Mouse (Mus musculus) heart, postnatal 14 days (tissue): ENCODE measurements at regions not wholly inside any gene's neighbourhood (a gene's known extent, or its start where the extent isn't known, plus 50 kb on each side); places are given as distances from the start of the nearest gene placed in this dataset.
A peak's percentile ranks its signal among the peaks of the same experiment; 100 is the strongest.
"Not testable (repeated sequence)": the region's sequence is repeated elsewhere in the genome, so short reads cannot be mapped to it uniquely, and the experiment has no call there.

Experiments
- DNase-seq, 2 experiments: peaks; one replicate each; pipeline ENCODE4 v3.0.0; 2021 to 2022
- intact Hi-C: fragments of 180-260 bp; cut with DNase I; formaldehyde crosslinking; loops from one replicate; pipeline ENCODE4 v1.15.1; 2025

DNA sequence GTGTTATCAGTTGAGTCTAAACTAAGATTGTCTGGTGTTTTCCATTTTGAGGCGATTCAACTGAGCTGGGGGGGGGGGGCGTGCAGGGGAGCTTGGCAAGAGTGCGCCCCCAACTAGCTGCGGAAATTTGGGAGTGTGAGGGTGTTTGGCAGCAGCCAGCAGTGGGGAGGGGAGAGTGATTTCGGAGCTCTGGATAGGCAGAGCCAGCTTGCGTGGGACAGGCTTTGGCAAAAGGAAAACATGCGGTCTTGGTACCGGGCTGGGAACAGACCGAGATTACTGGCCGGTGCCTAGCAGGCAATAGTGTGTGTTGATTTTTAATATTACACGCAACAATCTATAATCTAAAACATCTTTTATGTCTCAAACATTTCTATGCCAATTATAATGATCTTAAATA, 199.4 kb upstream of the Cdk6 start:
- intact Hi-C loops = loop anchor here (10.0 kb wide), 1 partner anchor 53 kb away; no protein-coding TSS in a partner anchor

DNA sequence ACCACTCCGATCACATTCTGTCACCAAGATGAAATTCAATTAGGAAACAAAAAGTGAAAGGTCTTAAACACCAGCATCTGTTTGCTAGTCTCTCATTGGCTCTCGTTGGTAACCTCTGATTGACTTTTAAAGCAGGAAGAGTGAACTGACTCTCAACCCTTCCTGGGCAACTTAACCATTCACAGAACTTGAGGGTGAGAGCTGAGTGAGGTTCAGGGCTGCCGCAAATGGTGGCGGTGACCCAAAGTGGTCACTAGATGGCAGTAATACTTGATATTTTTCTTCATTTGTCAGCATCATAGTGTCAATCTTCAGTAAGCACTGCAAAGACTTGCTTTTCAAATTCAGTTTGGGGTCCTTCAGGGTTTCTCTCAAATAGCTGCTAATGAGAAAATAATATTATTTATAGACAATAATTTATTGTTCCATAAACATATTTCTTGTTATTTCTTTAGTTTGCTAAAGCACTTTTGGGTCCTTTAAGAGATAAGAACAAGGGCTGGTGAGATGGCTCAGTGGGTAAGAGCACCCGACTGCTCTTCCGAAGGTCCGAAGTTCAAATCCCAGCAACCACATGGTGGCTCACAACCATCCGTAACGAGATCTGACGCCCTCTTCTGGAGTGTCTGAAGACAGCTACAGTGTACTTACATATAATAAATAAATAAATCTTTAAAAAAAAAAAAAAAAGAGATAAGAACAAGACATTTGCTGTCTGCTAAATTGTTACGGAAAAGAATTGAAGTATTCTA, 194.6 kb upstream of the Cdk6 start:
- intact Hi-C loops = loop anchor here (1.0 to 10.0 kb wide), 2 partner anchors 48 to 371 kb away; no protein-coding TSS in a partner anchor
- DNase-seq = peak; percentile 18 to 45

More for the DNA sequence above, 199.4 kb upstream of the Cdk6 start:
- not testable (repeated sequence) for DNase-seq

DNA sequence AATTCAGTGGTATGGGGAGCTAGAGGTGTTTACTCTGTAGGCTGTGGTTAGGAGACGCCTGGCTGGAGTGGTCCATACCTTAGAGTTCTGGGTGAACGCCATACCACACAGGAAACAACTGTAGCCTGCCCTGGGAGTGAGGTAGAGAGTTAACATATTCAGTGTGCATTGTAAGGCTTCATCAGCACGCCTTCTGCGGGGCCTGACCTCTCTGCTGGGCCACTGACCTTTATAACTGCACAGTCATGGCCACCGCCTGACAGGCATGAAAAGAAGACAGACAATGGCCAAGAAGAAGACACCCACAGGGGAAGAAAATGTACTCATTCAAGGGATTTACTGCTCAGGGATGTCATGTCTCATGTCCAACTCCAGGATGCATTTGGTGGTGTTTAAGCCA, 191.4 kb upstream of the Cdk6 start:
- intact Hi-C loops = loop anchor here (5.0 to 10.0 kb wide), 2 partner anchors 45 to 192 kb away; partner anchors contain the start of gene Cdk6
- not testable (repeated sequence) for DNase-seq

DNA sequence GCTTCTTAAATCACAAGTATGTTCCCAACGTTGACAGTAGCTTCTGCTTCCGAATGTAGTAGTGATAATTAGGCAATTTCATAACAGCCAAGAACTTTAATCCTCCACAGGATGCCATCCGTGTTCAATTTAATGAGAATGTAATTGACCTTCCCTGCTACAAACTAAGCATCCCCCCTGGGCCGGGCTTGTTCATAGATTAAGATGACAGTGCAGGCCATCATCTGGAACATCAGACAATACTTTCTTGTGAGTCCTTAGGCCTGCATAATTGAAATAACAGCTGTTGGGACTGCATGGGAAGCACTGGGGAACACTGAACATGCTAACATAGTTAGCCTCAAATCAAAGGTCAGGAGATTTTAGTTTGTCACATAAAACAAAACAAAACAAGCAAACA, 190.5 kb upstream of the Cdk6 start:
- not testable (repeated sequence) for DNase-seq
- intact Hi-C loops = loop anchor here (5.0 kb wide), 1 partner anchor 192 kb away; the partner anchor contains the start of gene Cdk6

DNA sequence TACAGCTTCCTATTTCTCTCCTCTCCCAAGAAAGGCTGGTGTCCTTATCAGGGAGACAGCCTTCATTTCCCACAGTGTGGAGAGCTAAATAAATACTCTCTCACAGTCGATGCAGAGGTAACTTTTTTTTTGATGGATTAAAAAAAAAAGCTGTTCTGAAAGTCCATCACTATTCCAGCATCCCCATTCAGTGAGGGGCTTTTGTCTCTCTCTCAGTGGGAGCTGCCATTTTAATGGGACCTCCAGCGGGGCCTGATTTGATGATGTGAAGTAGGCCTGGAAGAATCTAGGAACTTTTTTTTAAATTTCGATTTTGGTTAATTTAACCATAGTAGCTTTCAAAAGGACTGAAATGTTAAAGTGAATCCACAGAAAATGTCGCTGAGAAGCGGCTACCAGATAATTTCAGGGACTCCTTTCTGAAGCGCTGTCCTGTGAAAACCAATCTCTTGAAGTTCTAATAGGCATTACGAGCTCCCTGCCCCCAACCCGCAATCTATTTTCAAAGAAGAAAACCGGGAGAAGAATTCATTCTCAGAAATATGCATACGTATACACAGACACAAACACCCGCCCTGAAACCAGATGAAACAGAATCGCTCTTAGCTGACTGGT, 189.6 kb upstream of the Cdk6 start:
- DNase-seq = not testable (repeated sequence)
- intact Hi-C loops = loop anchor here (5.0 kb wide), 1 partner anchor 191 kb away; the partner anchor contains the start of gene Cdk6

DNA sequence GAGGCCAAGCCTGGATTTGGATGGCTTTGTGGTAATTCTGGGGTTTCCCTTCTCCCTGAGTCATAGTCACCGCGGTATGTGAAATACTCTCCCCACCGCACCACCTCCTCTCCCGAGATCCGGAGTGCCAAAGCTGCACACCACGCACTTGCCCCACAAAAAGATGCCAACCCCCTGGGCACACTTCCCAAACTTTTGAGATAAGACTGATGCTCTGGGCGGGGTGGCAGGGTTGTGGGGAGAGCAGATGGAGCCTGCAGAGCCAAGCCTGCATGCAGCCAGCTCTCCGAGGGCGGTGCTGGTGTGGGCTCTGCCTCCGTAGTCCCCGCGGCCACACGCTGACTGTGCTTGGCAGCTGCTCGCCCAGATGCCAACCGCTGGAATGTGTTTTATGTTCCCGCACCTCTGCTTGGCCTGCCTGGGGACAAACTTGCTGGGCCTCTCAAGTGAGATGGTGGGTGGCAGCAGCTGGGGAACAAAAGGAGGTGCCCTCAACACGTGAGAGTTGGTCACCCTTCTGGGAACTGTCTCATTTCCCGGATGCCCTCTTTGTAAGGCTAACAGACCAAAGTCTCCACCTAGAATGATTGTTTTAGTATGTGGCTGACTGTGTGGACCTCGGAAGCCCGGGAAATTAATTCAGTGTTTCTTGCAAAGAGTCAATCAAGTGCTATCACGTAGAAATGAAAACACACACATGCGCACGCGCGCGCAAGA, 189.0 kb upstream of the Cdk6 start:
- intact Hi-C loops = loop anchor here (5.0 kb wide), 1 partner anchor 190 kb away; the partner anchor contains the start of gene Cdk6
- DNase-seq = peak; percentile 62 to 76

DNA sequence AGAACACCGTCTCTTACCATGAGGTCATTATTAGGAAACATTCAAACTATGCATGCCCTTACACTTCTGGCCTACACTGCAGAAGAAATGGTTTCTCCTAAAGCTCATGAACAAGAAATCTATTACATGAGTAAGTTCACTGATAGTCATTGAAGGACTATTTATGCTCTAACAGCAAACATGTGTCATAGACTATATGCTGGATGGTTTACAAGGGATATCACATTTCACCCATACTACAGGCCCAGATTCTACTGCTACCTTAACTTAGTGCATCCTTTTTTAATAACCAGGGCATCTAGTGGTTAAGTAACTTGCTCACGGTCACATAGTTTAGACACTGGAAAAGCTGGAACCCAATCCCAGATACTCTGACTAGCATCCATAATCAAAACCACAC, 175.8 kb upstream of the Cdk6 start:
- DNase-seq, intact Hi-C loops: not testable (repeated sequence)

DNA sequence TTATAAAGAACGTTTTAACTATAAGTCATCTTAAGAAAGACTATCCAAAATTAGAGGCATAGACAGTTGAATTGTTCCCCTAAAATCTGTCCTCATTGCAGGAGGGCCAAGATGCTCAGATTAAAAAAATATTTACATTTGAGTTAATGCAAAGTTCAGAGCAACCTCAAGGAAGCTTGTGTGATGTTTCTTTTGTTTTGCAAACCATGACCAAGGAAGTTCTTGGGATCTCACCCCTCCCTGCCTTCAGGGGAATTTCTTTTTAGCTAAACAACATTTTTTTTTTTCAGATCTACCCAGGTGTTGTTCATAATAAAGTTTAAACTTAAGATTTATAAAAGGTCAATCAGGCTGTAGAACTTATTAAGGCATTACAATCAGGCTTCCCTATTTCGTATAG, 174.8 kb upstream of the Cdk6 start:
- DNase-seq, intact Hi-C loops: not testable (repeated sequence)

DNA sequence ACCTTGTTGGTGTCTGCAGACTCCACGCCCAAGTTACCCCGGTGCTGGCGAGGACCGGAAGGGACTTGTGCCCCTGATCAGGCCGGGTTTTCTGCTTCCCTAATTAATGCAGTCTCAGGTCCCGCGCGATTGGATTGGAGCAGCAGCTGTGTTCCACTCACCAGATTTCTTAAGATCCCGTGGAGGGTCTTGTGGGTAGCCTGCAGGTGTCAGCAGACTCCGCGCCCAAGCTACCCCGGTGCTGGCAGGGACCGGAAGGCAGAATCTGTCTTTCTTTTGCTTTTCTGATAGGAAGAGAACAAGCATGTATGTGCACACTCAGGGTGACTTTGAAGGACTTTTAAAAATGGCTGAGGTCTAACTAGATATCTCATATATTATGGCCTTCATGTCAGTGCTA, 147.7 kb upstream of the Cdk6 start:
- not testable (repeated sequence) for DNase-seq
- intact Hi-C loops = loop anchor here (10.0 kb wide), 1 partner anchor 49 kb away; no protein-coding TSS in a partner anchor

DNA sequence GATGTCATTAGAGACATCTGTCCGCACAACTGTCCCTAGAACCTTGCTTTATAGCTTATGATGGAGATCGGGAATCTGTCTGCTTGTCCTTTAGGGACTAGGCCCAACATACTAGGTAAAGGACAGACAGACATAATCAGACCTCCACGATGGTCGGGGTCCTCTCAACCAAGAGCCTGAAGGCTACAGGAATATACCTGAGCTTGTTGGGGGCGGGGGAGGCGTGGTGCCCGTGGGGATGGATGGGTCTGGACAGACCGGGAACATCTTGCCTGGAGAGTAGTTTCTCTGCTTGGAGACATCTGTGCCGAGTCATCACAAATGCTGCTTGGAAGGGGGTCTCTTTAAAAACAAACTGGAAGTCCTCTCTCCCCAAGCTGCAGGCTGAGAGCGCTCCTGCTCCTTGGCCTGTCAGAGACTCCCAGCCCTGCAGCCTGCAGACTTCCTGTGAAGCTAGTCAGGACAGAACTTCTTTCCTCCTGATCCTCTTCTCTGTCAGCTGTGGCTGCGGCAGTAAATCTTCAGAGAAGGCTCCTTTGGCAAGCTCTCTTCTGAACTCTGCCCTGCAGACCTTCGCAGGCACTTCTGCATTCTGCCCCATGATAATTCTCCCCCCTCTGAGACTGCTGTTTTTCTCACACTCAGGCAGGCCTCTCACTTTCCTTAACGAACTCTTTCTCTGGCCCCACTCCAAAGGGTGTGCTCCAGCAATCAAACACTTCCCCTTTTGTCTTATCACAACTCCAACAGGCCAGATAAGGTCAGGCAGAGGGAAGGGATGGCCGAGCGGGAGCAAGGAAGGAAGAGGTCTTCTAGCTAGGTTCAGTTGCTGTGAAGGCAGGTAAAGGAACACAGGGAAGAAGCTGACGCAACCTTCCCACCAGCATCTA, 143.1 kb upstream of the Cdk6 start:
- peak; percentile 50 to 57 for DNase-seq
- intact Hi-C loops = loop anchor here (10.0 kb wide), 1 partner anchor 53 kb away; no protein-coding TSS in a partner anchor

DNA sequence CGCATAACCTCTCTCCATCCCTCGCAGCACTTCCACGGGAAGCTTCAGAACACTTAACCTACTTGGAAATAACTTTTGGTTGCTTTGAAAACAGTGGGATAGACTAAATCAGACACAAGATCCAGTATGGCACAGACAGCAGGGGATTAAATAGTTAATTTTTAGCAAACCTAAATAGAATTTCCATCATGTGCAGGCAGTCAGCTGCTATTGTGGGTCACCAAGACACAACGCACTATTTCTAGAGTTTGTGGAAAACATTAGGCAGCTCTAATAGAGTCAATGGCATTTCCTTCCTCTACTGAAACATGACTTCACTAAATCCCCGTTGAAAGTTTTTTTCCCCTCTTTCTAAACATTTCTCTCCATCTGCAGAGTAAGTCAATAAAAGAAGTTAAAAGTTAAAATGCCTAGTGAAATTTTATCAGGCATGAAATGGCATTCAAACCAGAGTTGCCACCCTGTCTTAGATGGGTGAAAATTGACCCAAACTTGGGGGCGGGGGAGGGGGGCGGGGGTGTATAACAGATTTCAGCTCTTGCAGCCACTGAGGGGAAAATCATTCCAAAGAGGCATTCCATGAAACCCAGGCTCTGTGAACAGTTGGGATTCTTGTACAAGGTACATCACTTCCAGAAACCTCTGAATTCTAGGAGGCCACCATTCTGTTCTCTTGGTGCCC, 142.3 kb upstream of the Cdk6 start:
- intact Hi-C loops = loop anchor here (10.0 kb wide), 1 partner anchor 54 kb away; no protein-coding TSS in a partner anchor
- not testable (repeated sequence) for DNase-seq

DNA sequence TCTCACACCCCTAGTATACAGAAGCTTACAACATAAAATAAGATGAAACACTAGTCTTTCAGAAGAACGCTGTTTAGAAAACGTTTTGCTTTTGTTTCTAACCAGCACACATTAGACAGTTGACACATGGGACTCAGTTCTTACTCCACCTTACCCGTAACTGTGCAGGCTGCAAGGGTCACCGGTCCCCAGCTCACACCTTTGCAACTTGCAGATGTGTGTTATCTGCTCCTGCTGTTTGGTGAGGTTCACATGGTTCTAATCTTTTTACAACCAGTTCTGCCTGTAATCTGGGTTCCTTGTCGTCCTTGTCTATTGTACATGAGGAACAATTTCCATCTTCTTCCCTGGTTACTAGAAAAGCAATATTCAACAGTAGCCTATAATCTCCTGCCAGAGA, 135.1 kb upstream of the Cdk6 start:
- DNase-seq, intact Hi-C loops: not testable (repeated sequence)

DNA sequence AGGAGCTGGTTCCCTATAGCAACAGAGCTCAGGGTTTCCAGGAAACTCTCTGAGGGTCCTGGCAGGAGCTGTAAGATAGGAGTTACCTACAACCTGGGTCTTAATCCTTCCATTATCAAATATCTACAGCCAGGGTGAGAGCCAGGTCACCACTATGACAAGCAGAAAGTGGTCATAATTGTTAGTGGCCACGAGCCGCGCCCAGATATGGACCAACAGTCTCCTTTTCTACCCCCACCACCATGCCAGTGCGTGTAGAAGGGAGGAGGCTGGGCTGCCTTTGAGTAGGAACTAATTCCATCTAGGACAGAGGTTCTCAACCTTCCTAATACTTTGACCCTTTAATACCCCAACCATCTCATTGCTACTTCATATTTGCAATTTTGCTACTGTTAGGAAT, 133.0 kb upstream of the Cdk6 start:
- intact Hi-C loops, DNase-seq: not testable (repeated sequence)

DNA sequence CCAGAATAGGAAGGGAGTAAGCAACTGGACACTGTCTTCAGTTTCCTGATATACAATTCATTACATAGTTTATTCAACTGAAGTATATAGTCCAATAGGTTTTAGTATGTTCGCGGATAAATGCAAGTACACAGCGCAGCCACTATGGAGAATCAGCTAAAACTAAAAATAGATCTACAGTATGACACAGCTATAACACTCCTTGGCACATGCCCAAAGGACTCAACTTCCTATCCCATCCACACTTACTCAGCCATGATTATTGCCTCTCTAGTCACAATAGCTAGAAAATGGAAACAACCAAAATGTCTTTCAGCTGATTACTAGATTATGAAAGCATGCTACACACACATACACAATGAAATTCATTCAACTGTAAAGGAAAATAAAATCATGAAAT, 130.0 kb upstream of the Cdk6 start:
- no peak for DNase-seq
- intact Hi-C loops = no loop called here

DNA sequence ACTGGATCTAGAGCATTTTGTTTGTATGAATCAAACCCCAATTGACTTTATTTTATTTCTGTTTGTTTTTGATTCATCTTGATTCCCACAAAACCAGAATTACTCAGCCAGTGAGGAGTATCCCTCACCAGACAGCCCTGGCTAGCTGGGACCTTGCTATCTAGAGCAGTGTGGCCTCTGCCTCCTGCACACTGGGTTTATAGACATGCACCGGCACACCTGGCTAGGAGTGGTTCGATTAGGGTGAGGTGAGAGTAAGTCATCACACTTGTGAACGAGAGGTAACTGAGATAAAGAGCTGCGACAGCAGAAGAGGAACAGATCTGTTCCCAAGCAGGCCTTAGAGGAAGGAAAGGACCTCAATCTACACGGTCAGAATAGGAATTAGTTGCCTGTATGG, 125.2 kb upstream of the Cdk6 start:
- intact Hi-C loops = no loop called here
- no peak for DNase-seq

DNA sequence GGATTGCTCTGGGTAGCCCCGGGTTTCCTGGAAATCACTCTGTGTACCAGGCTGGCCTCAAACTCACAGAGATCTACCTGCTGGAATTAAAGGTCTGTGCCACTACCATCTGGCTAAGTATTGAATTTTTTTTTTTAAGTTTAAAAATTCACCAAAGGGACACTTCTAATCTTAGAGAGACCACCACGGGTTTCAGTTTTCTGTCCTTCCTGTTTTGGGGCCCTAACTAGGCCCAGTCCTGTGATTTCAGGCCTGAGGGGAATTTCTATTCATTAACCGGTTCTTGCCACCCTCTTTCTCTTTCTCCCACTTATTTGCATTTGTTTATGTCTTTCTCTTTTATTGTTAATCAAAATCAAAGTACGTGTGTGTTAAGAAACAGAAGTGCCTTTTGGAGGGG, 122.1 kb upstream of the Cdk6 start:
- intact Hi-C loops = no loop called here

DNA sequence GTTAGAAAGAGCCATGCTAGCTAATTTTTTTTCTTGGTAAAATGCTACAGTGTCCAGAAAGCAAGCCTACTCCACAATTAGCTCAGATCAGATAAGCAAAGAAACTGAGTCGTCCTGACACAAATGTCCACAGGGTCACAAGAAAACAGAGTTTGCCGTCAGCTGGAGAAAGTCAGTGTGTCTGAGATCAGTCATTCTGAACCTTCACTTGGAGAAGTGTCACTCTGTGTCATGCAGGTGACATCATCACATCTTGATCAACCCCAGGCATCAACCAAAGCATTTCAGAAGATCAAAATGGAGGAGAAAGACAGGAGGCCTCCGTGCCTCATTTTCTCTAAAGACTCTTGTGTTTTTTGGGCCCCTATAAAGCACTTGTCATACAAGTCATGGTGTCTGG, 121.5 kb upstream of the Cdk6 start:
- no peak for DNase-seq
- intact Hi-C loops = no loop called here

More for the DNA sequence above, 122.1 kb upstream of the Cdk6 start:
- no peak for DNase-seq

DNA sequence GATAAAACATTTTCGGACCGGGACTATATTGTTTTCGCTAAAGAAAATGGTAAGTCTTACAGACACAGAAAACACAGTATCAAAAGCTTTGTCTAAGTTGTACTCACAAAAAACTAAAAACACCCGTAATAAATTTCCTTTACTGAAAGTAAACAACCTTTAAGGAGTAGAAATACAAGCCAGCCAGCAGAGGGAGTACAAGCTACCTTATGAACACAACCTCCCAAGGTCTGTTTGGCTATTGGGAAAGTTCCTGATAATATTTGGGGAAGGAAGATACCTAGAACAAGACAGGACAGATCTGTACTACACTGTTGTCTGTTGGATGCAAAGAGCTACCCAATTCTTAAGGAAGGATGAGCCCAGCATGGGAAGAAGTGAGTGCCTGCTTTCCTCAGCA, 117.5 kb upstream of the Cdk6 start:
- peak; percentile 12 to 46 for DNase-seq
- intact Hi-C loops = loop anchor here (2.0 kb wide), 1 partner anchor 119 kb away; no protein-coding TSS in a partner anchor
